Mouse (Mus musculus): ENCODE measurements around the gene Rarb.
"Not testable (repeated sequence)": the region's sequence is repeated elsewhere in the genome, so short reads cannot be mapped to it uniquely, and the experiment has no call there.

Rarb gene

DNA sequence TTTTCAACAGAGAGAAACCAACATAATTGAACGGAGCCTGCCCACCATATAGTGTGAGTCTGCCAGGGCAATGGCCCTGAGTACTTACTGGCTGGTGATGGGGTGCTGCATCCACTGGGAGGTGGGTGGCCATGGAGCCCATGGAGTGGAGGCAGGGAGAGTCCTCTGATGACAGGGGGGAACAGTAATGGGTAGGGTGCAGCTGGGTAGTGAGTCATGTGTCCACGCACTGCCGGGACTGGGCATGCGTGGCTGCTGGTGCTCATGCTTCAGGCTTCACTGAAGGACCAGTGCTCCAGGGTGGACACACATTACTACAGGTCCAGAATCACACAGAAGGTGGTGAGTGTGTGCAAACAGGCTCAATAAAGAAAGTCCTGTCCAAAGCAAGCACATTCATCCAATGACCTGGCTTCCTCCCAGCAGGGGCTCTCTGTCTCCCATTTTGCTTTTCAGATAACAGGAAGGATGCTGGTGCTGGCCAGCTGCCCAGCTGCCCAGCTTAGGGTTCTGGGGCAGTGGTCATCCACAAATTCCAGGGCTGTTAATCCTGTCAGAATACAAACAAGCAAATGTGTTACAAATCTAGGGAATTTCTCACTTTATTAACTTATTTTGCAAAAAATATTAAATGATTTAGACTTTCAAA, at the start of gene Rarb:
Rarb (minus strand) TSS at position 555 of the 649 bp plus-strand sequence.
- no peak for DNase-seq (ENCODE audit: extremely low spot score)

DNA sequence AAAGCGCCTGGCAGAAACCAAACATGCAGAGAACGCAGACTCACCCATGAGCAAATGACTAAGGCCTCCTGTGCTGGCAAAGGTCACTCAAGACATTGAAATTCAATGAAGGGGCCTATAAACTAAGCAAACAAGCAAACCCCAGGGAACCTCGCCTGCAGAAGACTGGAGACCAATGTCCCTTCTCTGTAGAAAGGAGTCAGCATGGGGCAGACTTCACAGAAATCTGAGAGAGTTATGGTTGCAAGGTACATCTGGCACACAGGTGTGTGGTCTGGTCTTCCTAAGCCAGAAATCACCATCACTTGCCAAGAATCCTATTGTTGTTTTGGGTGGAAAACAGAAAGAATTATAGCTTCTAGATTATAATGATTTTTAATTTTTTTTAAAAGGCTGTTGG, 23.1 kb upstream of the Rarb start:
- DNase-seq (ENCODE audit: extremely low spot score): peak; percentile 20

DNA sequence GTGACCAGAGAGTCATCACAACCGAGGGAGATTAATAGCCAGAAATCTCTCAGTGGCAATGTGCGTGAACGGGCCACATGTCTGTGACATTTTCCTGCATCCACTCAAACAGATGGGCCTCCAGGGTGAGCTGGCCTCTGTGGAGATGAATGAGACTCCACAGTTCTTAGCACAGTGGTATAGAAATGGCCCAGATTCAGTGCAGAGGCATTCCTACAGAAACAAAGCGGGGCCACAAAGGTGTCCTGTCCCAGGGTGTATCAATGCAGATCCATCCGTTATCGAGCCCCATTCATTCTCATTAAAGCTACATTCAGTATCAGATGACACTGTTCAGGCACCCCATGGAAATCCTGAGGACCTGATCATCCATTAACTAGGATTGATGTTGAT, 22.6 kb upstream of the Rarb start:
- DNase-seq (ENCODE audit: extremely low spot score): peak; percentile 45

DNA sequence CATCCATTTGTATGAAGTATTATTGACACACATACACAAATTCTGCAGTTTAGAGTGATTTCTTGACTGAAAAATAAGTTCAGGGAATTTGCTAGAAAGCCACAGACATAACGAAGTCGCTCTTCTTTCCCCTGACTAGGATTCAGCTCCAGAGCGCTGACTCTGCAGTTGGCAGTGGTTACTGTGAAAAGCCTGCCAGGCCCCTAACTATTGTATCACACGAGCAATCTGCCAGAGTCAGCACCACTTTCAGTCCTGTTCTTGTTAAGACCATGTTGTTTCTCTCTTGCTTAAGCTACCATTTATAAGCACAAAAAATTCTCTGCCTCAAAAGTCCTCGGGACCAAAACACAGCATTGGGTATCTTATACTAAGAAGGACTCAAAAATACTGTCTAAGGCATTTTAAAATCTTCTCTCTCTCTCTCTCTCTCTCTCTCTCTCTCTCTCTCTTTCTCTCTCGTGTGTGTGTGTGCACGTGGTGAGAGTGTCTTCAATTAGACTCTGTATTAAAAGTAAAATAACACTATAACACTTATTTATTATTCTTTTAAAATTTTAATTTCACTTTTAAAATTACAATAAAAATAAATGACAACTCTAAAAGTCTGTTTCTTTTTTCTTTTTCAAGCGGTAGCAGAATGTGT, 22.1 kb upstream of the Rarb start:
- no peak for DNase-seq (ENCODE audit: extremely low spot score)

DNA sequence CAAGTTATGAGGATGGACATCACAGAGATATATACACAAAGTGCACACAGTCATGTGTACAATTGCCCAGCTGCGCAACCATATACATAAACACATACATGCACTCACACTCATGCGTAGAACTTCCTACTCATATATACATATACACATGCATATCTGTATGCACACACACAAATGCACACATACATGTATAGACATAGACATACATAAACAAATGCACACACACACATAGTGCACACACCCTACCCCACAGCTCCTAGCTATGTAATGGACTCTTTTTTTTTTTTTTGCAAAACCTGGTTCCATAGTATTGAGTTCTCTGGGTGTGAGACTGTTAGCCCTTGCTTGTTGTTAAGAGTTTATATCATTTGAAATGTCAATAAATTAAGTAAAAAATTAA, 21.2 kb upstream of the Rarb start:
- no peak for DNase-seq (ENCODE audit: extremely low spot score)

DNA sequence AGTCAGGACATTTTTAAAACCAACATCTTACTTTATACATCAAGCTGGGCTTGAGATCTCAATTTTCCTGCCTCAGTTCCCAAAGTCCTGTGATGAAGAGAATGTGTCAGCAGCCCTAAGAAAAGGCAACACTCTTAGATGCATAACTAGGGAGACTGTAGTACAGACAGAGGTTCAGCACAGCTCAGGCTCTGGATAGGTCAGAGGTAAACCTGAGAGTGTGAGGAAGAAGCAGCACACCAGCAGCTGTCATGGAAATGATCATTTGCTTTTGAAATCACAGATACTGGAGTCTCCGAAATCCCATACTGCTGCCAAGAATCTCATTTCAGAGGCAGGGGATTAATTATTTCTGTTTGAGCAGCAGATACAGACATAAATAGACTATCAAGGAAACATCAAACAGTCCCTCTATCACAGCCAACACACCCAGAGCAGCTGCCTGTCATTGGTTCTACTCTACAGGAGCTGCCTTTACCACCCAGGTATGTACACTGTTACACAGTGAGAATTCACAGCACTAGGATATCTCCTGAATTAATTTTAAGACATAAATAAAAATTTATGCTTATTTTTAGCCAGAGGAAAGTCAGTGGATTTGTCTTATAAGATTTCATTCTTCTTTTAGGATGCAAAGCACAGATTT, 3.7 kb downstream of the Rarb start:
- DNase-seq (ENCODE audit: extremely low spot score): no peak

DNA sequence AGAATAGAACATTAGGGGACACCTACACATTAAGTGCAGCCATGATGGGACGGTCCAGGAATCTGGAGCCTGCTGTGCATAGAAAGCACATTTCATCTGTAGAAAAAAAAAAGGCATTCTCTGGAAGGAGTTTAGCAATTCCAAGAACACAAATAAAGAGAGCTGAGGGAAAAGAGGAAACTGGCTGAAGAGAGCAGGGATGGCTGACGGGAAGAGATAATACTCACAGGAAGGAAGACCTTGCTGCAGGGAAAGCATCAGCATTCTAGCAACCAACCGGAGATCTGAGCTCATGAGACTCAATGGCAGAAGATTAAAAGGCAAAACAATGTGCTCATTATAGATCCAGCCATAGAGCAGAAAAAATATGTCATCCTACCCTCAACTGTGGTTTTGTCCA, 12.8 kb downstream of the Rarb start:
- DNase-seq (ENCODE audit: extremely low spot score): no peak

DNA sequence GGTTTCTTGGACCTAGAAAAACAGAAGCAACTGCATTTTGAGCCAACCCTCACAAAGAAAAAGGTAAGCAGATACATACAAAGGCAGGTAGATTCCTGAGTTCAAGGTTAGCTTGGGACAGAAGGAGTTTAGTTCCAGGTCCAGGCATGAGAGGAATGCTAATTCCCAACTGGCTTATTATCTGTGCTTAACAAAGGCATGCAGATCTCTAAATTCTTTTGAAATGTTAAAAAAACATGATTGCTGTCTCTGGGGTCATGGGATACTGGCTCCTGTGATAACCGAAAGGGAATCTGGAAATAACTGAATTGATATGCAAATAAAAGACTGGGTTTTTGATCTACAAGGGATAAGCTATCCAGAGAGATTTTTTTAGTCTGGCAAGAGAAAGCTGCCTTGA, 28.8 kb downstream of the Rarb start:
- DNase-seq (ENCODE audit: extremely low spot score): no peak

DNA sequence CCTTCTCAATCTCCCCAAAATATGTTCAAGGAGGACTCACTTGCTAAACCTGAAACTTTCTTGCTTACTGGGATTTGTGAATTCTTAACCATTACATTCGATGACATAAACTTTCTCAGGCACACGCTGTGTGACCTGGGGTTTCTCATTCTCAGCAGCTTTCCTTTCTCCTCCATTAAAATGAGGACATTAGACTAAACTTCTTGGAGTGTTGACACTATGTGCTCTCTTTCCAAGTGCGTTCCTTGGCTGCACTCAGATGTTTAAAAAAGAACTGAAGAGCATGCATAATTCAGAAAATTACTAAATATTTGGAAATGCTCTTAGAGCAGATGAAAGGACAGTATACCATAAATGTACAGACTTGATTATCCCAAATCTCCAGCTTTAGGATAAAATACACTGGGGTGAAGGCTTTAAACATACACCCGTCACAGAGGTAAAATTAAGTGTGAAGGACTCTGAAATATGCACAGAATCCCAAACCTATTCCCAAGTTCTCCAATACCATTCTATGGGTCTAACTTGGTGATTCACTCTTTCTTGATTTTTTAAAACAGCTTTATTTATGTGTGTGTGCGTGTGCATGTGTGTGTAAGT, 36.9 kb downstream of the Rarb start:
- DNase-seq (ENCODE audit: extremely low spot score): no peak

DNA sequence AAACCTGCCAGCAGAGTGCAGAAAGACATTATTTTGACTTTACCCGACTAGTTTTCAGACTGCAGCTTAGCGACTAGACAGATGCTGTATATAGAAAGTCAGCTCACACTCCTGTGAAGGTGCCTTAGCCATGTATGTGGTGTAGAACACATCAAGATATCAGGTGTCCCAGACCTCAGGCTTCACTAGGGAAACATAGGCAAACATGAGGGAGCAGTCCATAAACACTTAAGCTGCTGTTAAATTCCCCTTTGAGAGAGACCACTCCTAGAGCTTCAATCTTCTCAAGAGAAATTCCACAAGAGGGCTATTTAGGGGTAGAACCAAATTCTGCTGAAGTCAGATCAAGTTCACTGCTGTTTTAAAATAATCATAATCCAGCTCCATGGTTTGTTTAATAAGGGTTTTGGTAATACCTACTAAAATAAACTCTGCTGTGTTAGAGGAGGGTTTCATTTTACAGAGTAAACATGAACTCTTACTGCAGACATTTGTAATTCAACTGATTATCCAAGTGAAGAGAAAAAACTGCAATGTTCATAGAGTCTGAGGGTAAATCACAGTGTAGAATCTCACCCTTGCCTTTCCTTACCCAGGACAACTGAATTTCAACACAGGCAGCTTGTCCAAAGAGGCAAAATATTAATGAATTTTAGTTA, 42.1 kb downstream of the Rarb start:
- DNase-seq (ENCODE audit: extremely low spot score): no peak

DNA sequence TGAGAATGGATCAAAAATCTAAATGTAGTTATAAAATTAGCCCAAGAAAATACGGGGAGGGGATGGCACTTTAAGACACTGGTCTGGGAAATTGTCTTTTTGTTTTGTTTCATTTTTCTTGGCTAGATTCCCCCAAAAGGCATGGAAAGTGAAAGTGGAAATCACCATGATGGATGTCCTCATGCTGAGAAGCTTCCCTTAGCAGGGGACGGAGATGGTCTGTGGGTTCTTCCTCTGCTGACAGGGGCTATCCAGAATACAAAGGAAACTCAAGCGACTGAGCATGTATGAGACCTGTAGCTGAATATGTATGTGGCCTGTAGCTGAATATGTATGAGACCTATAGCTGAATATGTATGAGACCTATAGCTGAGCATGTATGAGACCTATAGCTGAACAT, 46.0 kb downstream of the Rarb start:
- DNase-seq (ENCODE audit: extremely low spot score): no peak

DNA sequence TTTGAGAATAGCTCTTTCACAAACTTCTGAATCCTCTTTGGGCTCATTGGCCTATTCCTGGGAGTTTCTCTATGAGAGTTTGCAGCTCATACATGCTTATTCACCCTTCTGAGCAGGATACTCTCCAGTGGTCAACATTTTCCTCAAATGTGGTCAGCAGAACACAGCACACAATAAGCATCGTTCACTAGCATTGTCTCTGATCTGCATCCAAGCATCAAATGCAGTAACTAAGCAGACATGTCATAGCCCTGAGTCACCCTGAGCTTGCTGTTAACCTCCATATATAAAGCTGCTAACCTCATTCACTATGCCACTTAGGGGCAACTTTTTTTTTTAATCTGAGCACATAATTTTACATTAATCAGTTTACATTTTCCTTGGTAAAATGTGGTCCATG, 53.1 kb downstream of the Rarb start:
- DNase-seq (ENCODE audit: extremely low spot score): no peak

DNA sequence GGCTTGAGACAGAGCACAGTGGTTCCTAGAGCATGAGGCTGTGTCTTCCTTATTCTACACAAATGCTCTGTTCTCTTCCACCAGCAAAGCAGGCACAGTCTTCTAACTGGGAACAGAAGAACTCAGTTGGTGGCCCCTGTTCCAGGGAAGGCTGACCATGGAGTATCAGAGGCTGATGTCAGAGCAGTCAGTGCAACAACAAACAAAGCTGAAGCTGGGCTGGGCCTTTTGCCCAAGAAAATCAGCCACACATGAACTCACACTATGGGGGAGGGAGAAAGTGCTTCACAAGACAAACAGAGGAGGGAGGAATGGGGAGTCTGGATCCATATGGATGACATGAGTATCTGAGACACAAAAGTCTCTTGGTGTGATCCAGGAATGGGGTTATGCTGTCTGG, 56.2 kb downstream of the Rarb start:
- no peak for DNase-seq (ENCODE audit: extremely low spot score)

DNA sequence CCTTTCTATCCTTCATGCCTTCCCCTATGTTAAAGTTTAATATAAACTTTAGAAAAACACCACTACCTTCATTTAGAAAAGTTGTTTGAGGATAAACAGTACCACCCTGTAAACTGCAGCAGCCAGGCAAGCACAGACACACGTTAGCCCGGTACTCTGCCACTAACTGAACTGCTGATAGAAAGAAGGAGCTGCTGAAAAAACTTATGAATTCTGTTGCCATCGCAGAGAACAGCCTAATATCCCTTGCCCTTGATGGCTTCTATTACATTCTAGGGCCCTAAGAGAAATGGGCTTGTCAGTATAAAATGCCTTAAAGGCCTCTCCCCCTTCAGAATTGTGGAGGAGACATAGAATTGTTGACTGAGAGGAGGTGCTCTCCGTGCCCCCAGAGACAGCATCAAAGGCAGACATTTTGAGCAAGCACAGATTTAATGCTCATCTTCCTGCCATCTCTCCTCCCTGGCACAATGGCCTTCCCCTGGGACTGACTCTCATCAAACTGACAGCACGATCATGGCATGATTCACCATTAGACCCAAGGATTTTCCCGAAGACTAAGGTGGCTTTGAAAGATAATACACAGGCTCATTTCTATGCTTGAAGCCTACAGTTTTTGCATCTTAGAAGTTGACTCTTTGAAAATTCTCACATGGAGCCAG, 60.1 kb downstream of the Rarb start:
- DNase-seq (ENCODE audit: extremely low spot score): no peak

DNA sequence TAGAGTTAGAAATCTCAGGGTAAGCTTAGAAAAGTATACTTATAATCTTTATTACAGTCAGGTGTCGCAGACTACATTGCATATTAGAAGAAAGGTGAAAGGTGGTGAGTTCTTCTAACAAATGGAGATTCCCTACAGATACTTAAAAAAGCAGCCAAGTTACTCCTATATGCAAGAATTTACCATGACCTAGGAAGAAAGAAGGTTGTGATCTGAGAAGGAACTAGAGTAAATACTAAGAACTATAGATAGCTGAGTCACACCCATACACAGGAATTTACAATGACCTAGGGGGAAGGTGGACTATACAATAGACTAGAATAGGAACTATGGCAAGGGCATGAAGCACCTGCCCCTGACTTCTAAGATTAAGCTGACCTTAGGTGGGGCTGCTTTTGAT, 63.4 kb downstream of the Rarb start:
- DNase-seq (ENCODE audit: extremely low spot score): not testable (repeated sequence)

DNA sequence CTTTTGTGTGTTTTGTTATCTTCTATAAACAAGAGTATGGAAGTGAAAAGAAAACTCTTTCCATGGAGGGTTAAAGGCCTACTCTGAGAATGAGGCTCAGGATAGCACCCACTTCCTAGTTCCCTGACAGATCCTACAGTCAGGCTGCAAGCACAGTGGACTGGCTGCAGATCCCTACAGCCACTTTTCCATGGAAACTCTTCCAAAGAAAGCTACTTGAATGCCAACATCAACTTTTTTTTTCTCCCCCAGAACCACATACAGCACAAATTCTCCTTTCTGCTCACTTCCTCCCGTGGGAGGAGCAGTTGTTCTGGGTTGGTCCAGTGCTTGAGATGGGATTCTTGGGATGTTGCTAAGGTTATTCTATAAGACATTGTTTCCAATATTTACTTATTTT, 66.3 kb downstream of the Rarb start:
- DNase-seq (ENCODE audit: extremely low spot score): no peak

DNA sequence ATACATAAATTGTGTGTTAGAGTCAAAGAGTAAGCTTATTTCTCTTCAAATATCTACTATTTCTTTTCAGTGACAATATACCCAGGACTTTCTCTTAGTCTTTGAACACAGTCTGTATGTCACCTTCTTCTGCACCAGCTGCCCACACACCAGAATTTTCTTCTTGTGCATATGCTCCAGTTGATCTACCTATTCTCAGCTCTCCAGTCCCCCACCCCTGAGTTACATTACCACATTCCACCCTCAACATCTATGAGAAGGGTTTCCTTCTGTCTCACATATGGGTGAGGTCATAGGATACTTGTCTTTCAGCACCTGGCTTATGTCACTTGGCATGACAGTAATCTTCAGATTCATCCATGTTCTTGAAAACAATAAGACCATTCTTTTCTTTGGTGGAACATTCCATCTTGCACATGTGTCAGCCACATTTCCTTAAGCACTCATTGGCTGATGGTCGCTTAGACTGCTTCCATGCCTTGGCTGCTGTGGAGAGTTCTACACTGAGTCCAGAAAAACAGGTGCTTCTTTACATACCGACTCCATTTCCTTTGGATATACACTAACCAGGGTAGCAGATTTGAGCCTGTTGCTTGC, 71.9 kb downstream of the Rarb start:
- no peak for DNase-seq (ENCODE audit: extremely low spot score)

DNA sequence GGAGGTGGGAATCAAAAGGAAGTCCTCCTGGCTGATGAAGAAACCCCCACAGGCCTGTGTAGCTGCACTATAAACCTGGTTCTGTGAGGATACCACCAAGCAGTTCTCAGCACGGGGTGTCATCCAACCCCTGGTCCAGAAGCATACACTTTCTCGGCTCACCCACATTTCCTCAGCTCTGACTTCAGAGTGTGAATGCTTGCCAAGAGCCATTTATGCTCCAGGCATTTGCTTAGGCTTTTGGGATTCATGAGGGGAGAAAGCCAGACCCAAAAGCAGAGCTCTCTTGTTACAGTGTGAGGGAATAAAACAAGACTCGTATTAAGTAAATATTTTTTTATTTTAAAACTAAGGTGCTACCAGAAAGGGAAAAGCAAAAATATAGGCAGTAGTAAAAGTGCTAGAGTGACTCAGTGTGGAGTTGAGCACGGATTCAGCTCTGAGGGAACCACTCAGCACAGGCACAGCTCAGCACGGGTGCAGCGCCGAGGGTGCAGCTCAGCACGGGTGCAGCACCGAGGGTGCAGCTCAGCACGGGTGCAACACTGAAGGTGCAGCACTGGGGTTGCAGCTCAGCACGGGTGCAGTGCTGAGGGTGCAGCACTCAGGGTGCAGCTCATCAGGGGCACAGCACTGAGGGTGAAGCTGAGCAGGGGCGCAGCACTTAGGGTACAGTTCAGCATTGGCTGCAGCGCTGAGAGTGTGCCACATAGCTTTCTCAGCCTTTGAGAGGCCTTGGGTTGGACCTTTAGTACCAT, 77.8 kb downstream of the Rarb start:
- no peak for DNase-seq (ENCODE audit: extremely low spot score)

DNA sequence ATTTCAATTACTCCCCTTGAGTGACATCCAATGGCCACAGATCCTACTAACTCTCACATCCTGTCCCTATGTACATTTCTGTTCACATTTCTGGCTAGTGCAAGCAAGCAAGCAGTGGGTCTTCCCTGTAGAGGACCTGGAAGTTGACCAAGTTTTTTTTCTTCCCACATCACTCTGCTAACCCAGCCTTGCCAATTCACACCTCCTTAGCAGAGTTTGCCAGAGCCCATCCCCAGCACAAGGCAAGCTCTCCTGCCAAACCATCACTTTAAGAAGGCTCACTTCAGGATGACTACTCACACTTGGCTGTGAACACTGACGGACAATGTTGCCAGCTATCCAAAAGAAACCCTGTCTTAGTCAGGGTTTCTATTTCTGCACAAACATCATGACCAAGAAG, 80.4 kb downstream of the Rarb start:
- no peak for DNase-seq (ENCODE audit: extremely low spot score)

DNA sequence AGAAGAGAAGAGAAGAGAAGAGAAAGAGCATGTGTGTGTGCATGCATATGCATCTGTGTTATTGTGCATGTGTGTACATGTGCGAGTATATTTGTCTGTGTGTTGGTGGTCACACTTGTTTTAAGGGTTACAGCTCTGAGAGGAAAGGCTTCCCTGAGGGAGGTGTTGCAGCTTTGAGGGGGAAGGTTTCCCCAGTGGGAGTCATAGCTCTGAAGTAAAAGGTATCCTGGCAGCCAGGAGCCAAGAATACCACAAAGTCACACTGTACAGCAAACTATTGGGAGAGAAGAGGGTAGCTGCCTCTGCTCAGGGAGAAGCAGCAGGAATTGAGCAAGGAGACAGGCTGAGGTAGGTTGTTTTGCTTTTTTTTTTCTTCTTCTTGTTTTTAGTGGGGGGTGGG, 81.2 kb downstream of the Rarb start:
- no peak for DNase-seq (ENCODE audit: extremely low spot score)

Measured in embryo, embryonic 9.5 days (tissue).